Mouse (Mus musculus): Measurements from ENCODE around the gene Aldh1l1. TPM values are rescaled to one million over a fixed set of nuclear protein-coding genes. Genes with fewer than 3 reads are reported as not detected.

The Aldh1l1 gene
- polyA plus RNA-seq, 1 experiment, result not detected

- Histone ChIP-seq H3K4me1 (ENCODE audit: control insufficient read depth) (no peaks in the 10 kb centered on the region), H3K27me3 (ENCODE audit: control insufficient read depth) (no peaks in the 10 kb centered on the region), H3K9me3 (ENCODE audit: control insufficient read depth, low read length) (no peaks in the 10 kb centered on the region), H3K36me3 (ENCODE audit: control insufficient read depth) (peaks cover 3% of the 10 kb centered on the region; the same call in 1 of the 2 replicates), H3K4me3 (replicated peaks) (no peak overlapping the region)
- no peak for TF ChIP-seq TAL1 (IDR thresholded peaks at IDR 0.05; ENCODE audit: low read length)
These were observed 83.6 kb downstream of the Aldh1l1 start for GRCm38 (mm10) chr6:90569736-90570383.

GRCm38 (mm10) chr6:90570392-90570791 is 84.2 kb downstream of the Aldh1l1 start:
- Histone ChIP-seq H3K4me1 (ENCODE audit: control insufficient read depth) (no peaks in the 10 kb centered on the region), H3K4me3 (replicated peaks) (no peak overlapping the region), H3K9me3 (ENCODE audit: control insufficient read depth, low read length) (no peaks in the 10 kb centered on the region), H3K36me3 (ENCODE audit: control insufficient read depth) (peaks cover 3% of the 10 kb centered on the region; the same call in 1 of the 2 replicates), H3K27me3 (ENCODE audit: control insufficient read depth) (no peaks in the 10 kb centered on the region)
- TF ChIP-seq TAL1 (IDR thresholded peaks at IDR 0.05; ENCODE audit: low read length) (no peak), GATA1 (IDR thresholded peaks at IDR 0.05; ENCODE audit: low read length) (no peak)

DNA sequence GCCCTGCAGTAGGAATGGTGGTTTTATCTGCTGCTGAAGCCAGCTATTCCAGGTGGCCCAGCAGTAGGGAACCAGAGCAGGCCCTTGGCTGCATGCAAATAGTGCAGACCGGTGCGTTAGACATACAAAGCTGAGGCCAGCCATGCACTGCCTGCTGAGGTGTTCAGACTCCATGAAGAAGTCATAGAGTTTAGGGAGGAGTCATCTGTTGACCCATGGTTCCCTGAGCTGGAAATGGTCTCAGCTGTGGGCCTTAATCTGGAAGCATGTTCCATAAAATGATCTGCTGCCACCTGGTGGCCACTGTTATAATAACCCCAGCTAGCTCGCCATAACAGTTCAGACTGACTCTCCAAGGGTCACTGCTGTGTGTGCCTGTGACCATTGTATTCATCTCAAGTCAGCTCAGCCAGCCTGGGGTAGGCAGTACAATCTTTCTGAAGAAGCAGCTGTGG is 89.1 kb downstream of the Aldh1l1 start:
- Histone ChIP-seq H3K27me3 (ENCODE audit: control insufficient read depth) (no peaks in the 10 kb centered on the region), H3K9me3 (ENCODE audit: control insufficient read depth, low read length) (no peaks in the 10 kb centered on the region), H3K4me3 (replicated peaks) (no peak overlapping the region), H3K4me1 (ENCODE audit: control insufficient read depth) (no peaks in the 10 kb centered on the region), H3K36me3 (ENCODE audit: control insufficient read depth) (no peaks in the 10 kb centered on the region; the same call in 1 of the 2 replicates)
- TF ChIP-seq TAL1 (IDR thresholded peaks at IDR 0.05; ENCODE audit: low read length), result no peak

GRCm38 (mm10) chr6:90578174-90578573 is 91.9 kb downstream of the Aldh1l1 start:
- Histone ChIP-seq H3K36me3 (ENCODE audit: control insufficient read depth) (no peaks in the 10 kb centered on the region; the same call in 1 of the 2 replicates), H3K4me1 (ENCODE audit: control insufficient read depth) (no peaks in the 10 kb centered on the region), H3K9me3 (ENCODE audit: control insufficient read depth, low read length) (no peaks in the 10 kb centered on the region), H3K27me3 (ENCODE audit: control insufficient read depth) (no peaks in the 10 kb centered on the region), H3K4me3 (replicated peaks) (no peak overlapping the region)
- TF ChIP-seq GATA1 (IDR thresholded peaks at IDR 0.05; ENCODE audit: low read length) (no peak), TAL1 (IDR thresholded peaks at IDR 0.05; ENCODE audit: low read length) (no peak)

DNA sequence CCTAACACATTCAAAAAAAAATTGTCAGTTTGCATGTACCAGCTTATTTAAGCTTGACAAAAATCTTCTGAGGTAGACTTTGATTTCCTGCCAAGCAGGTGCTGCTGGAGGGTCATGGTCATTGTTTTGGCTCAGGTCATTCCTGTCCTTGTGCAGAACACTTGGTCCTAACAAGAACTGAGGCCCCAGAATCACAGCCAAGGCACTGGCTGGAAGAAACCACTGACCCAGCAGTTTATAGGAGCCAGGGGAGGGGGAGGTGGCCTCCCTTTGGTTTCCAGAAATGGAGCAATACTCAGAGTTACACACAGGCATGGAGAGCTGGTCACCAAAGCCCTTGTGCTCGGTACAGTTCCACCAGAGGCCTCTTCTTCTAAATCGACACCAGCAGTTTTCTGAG is 96.1 kb downstream of the Aldh1l1 start:
- no peaks in the 10 kb centered on the region for H3K27me3 ChIP-seq (ENCODE audit: control insufficient read depth)
- H3K36me3 ChIP-seq (ENCODE audit: control insufficient read depth), result no peaks in the 10 kb centered on the region; the same call in 1 of the 2 replicates
- no peaks in the 10 kb centered on the region for H3K9me3 ChIP-seq (ENCODE audit: control insufficient read depth, low read length)
- no peaks in the 10 kb centered on the region for H3K4me1 ChIP-seq (ENCODE audit: control insufficient read depth)
- no peak for TF ChIP-seq GATA1 (IDR thresholded peaks at IDR 0.05; ENCODE audit: low read length)
- no peak for TF ChIP-seq TAL1 (IDR thresholded peaks at IDR 0.05; ENCODE audit: low read length)
- no peak overlapping the region for H3K4me3 ChIP-seq (replicated peaks)

GRCm38 (mm10) chr6:90588113-90588512 is 101.9 kb downstream of the Aldh1l1 start:
- H3K27me3 ChIP-seq (ENCODE audit: control insufficient read depth), result no peaks in the 10 kb centered on the region
- H3K36me3 ChIP-seq (ENCODE audit: control insufficient read depth), result no peaks in the 10 kb centered on the region; the same call in 1 of the 2 replicates
- TF ChIP-seq GATA1 (IDR thresholded peaks at IDR 0.05; ENCODE audit: low read length) (no peak), TAL1 (IDR thresholded peaks at IDR 0.05; ENCODE audit: low read length) (no peak)
- no peak overlapping the region for H3K4me3 ChIP-seq (replicated peaks)
- H3K9me3 ChIP-seq (ENCODE audit: control insufficient read depth, low read length), result no peaks in the 10 kb centered on the region
- no peaks in the 10 kb centered on the region for H3K4me1 ChIP-seq (ENCODE audit: control insufficient read depth)

GRCm38 (mm10) chr6:90590707-90591106 is 104.5 kb downstream of the Aldh1l1 start:
- no peak for TF ChIP-seq TAL1 (IDR thresholded peaks at IDR 0.05; ENCODE audit: low read length)
- no peak for TF ChIP-seq GATA1 (IDR thresholded peaks at IDR 0.05; ENCODE audit: low read length)
- Histone ChIP-seq H3K4me3 (replicated peaks) (no peak overlapping the region), H3K9me3 (ENCODE audit: control insufficient read depth, low read length) (peaks cover 6% of the 10 kb centered on the region), H3K4me1 (ENCODE audit: control insufficient read depth) (no peaks in the 10 kb centered on the region), H3K27me3 (ENCODE audit: control insufficient read depth) (no peaks in the 10 kb centered on the region), H3K36me3 (ENCODE audit: control insufficient read depth) (peaks cover 10% of the 10 kb centered on the region; the same call in 1 of the 2 replicates)

DNA sequence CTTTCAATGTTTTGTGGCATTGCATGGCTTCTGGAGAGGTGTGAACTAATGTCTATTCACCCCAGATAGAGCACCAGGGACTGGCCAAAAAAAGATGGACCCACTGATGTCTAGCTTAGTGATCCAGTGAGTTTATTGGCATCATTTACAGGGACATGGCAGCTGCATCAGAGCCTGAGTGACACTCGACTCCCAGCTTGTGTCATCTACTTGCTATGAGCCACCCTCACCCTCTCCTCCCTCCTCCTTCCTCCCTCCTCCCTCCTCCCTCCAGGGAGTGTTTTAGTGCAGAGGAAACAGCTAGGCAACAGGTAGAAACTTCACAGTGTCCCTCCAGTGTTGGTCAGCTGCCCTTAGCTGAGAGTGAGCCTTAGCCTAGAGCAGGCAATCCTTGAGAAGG is 108.7 kb downstream of the Aldh1l1 start:
- Histone ChIP-seq H3K27me3 (ENCODE audit: control insufficient read depth) (no peaks in the 10 kb centered on the region), H3K36me3 (ENCODE audit: control insufficient read depth) (peaks cover 10% of the 10 kb centered on the region; the same call in 1 of the 2 replicates), H3K9me3 (ENCODE audit: control insufficient read depth, low read length) (peaks cover 8% of the 10 kb centered on the region), H3K4me3 (replicated peaks) (no peak overlapping the region), H3K4me1 (ENCODE audit: control insufficient read depth) (no peaks in the 10 kb centered on the region)
- TF ChIP-seq GATA1 (IDR thresholded peaks at IDR 0.05; ENCODE audit: low read length), result no peak
- no peak for TF ChIP-seq TAL1 (IDR thresholded peaks at IDR 0.05; ENCODE audit: low read length)

DNA sequence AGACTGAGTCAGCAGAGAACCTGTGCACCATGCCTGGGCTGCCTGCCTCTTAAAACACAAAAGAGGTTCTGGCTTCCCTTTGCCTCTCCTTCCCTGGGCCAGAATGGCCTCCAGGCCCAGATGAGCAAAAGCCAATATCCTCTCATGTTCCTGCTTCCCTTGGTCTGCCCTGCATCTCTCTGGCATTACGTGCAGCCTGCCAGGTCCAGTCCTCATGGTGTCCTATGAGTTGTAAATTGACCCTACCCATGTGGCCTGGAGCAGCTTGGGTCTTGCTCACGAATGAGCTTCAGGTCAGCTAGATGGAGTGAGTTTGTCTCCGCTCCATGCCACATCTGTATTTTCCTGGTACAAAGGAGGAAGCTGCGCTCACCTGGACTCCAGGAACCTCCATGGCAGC is 110.8 kb downstream of the Aldh1l1 start:
- TF ChIP-seq GATA1 (IDR thresholded peaks at IDR 0.05; ENCODE audit: low read length) (no peak), TAL1 (IDR thresholded peaks at IDR 0.05; ENCODE audit: low read length) (no peak)
- no peak overlapping the region for H3K4me3 ChIP-seq (replicated peaks)
- peaks cover 10% of the 10 kb centered on the region; the same call in 1 of the 2 replicates for H3K36me3 ChIP-seq (ENCODE audit: control insufficient read depth)
- H3K4me1 ChIP-seq (ENCODE audit: control insufficient read depth), result peaks cover 6% of the 10 kb centered on the region
- peaks cover 8% of the 10 kb centered on the region for H3K9me3 ChIP-seq (ENCODE audit: control insufficient read depth, low read length)
- H3K27me3 ChIP-seq (ENCODE audit: control insufficient read depth), result no peaks in the 10 kb centered on the region
